Mouse (Mus musculus) heart, postnatal 25 days (tissue): ENCODE data around the gene Akr1c21. TPM values are rescaled to one million over a fixed set of nuclear protein-coding genes. Genes with fewer than 3 reads are reported as not detected.
"Not testable (repeated sequence)": the region's sequence is repeated elsewhere in the genome, so short reads cannot be mapped to it uniquely, and the experiment has no call there.

Experiments used
- DNase-seq: peaks from one replicate; pipeline ENCODE4 v3.0.0; 2022; ENCODE audit warnings: low spot score
- intact Hi-C: fragments of 180-260 bp; cut with DNase I; formaldehyde crosslinking; loops from one replicate; pipeline ENCODE4 v1.15.1; 2025
- total RNA-seq, 2 experiments: library from RNA; stranded (reverse); gene quantifications; 2 replicates each; pipeline ENCODE4 v1.2.3; 2021

Akr1c21 gene
- not detected for total RNA-seq

- DNase-seq, result no peak
Observed at GRCm38 (mm10) chr13:4573871-4574270, at the start of gene Akr1c21. Gene Akr1c21 (plus strand): TSS chr13:4574075.

DNA sequence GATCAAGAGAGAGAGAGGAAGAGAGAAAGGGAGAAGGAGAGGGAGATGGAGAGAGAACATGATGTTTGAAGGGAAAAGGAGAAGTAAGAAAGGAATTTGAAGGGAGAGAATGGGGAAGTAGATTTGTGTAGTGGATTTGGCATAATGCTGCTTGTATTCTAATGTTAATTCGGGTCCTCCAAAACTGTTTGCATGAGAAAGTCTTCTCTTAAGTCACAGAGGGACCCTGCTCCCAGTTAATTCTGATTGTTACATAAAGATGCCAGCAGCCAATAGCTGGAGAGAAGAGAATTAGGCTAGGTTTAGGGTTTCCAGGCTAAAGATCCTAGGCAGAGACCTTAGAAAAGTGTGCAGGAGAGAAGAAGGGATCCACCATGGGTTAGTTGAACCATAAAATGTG, 14.7 kb upstream of the Akr1c21 start:
- intact Hi-C loops, result no loop called here
- no peak for DNase-seq

More at GRCm38 (mm10) chr13:4573871-4574270, at the start of gene Akr1c21:
- intact Hi-C loops, result no loop called here

DNA sequence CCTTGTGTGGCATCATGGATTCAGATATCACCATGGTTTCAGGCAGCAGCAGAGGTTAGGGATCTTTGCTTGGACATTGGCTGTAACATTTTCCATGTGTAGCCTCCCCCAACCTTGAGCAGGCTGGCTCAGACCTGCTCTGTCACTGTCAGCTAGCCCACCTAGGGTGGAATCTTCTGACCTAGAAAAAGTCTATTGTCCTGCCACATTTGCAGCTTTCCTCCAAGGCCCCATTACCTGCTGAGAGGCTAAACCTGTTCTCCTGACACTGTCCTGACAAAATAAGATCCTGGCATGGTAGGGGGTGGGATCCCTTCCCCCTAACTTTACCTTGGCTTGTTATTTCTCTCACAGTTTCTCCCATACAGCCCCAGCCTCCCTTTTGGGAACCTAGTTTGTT, 13.4 kb upstream of the Akr1c21 start:
- intact Hi-C loops, result no loop called here
- no peak for DNase-seq

- DNase-seq, result no peak
- intact Hi-C loops, result no loop called here
Observed at GRCm38 (mm10) chr13:4565996-4566395, 7.9 kb upstream of the Akr1c21 start.

DNA sequence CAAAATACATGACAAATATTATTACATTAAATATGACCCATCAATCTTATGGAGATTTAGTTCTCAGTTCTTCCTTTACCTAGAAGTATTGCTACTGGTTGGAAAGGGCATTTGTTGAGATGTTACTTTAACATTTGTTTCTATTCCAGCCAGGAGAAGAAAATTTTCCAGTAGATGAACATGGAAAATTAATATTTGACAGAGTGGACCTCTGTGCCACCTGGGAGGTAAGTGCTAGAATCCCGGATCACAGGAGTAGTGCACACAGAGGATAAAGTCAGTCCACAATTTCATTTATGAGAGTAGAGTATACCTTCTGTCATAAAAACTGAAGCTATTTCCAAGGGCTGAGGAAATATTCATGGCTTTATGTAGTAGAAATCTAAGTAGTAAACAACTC, 3.0 kb downstream of the Akr1c21 start:
- no peak for DNase-seq
- intact Hi-C loops, result no loop called here

DNA sequence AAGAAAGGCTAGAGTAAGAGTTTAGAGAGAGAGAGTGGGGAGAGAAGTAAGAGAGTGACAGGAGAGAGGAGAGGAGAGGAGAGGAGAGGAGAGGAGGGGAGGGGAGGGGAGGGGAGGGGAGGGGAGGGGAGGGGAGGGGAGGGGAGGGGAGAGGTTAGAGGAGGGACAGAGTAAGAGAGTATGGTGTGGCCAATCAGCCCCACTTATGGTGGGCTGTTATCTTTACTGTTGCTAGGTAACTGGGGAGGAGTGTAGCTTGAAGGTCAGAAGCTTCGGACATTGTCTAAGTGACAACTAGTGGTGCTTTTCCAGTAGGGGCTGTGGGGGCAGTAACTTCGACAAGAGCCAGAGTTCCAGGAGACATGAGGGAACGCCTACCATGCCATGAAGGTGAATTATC, 29.6 kb downstream of the Akr1c21 start:
- DNase-seq, intact Hi-C loops: not testable (repeated sequence)

DNA sequence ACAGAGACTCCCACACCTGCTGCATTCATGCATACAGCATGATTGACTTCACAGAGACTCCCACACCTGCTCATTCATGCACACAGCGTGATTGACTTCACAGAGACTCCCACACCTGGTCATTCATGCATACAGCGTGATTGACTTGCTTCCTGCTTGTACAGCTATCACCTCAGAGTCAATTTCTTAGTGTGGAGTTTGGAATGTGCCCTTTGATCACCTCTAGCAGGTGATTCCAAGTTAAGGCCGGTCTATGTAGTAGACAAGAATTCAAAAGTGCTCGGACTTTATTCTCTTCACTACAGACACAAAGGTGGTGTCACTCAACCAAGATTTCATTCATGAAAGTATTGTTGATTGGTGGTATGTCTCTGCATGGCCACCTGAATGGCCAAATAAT, 32.9 kb downstream of the Akr1c21 start:
- intact Hi-C loops, result no loop called here
- DNase-seq, result no peak

DNA sequence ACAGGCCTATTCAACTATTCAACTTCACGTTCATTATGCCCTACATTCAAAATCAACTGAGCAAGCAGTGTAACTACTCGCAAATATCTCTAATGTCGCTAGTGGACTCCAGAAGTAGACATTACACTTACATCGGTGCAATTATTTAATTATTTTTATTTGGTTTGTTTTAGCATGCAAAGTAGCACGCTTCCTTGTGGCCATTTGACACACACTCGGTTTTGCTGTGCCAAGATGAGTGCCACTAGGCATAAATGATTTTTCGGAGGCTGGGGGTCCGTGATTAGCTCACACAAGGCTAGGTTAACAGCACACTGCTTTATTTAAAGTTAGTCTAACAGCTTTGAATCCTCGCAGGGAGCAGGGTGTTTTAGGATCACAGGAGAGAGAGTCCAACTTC, 34.7 kb downstream of the Akr1c21 start:
- DNase-seq, result no peak
- intact Hi-C loops, result no loop called here

- DNase-seq, result peak; percentile 88
- intact Hi-C loops, result no loop called here
Observed at GRCm38 (mm10) chr13:4608961-4609409, 35.1 kb downstream of the Akr1c21 start, which contains the start of gene Akr1e1. Gene Akr1e1 (minus strand): TSS chr13:4609174.

DNA sequence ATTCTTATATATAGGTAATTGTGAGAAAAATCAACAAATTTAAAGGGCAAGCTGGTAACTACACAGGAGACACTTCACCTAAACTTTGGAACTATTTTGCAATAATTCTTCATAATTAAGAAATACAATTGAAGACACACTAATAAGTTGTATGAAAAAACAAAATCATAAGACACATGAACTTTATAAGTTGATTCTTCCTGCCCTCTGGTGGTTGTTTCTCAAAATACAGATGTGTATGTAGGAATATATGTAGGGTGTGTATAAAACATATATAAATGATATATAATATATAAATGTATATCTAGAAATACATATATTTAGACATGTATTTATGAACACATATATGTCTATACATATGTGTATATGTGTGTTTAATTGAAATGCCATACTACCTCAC, 37.0 kb downstream of the Akr1c21 start:
- intact Hi-C loops, result loop anchor here (10.0 kb wide), 1 partner anchor 476 kb away; no protein-coding TSS in a partner anchor

More for the DNA sequence above, 37.0 kb downstream of the Akr1c21 start:
- no peak for DNase-seq

Other genes starting within 250 kb of the Akr1c21 start
- not detected for gene Akr1c6, start 139.8 kb upstream of the Akr1c21 start, total RNA-seq
- not detected for gene Akr1c20, start 50.7 kb upstream of the Akr1c21 start, total RNA-seq
- gene Akr1e1, start 35.1 kb downstream of the Akr1c21 start, total RNA-seq, result 10 to 100 TPM; 17.2 to 17.8 TPM